Mouse (Mus musculus) bone marrow macrophage, adult 2 months (primary cell): ENCODE results near the gene Gm42688.

Experiments
- CTCF ChIP-seq: IDR thresholded peaks from 2 replicates; pipeline ENCODE4 v1.5.1; 2012; ENCODE audit warnings: low read depth, mild to moderate bottlenecking, low read length, moderate library complexity
- POLR2A ChIP-seq: IDR thresholded peaks from 2 replicates; pipeline ENCODE4 v1.6.1; 2012; ENCODE audit warnings: mild to moderate bottlenecking, low read depth, low read length, borderline replicate concordance

GRCm38 (mm10) chr6:83092416-83093127 is 8.8 kb upstream of the Gm42688 start:
- TF ChIP-seq CTCF, result no peak
- no peak for TF ChIP-seq POLR2A
